Mouse (Mus musculus) heart, adult 18-20 months (tissue): ENCODE measurements around the gene Ccdc61. TPM values are rescaled to one million over a fixed set of nuclear protein-coding genes. Genes with fewer than 3 reads are reported as not detected.
A peak's percentile ranks its signal among the peaks of the same experiment; 100 is the strongest.

Experiments used
- DNase-seq, 2 experiments: peaks; one replicate each; pipeline ENCODE4 v3.0.0; 2021 to 2022; ENCODE audit warnings: mixed read lengths in 1 of 2
- long read RNA-seq, 2 experiments: library from polyadenylated mRNA; stranded (forward); transcript quantifications; one replicate each; pipeline ENCODE4 v2.0.0; 2021
- total RNA-seq, 2 experiments: library from RNA; stranded (reverse); gene quantifications; 2 replicates each; pipeline ENCODE4 v1.2.3; 2021

Ccdc61 gene
- total RNA-seq: 10 to 100 TPM in 1 of 2 experiments, 1 to 10 TPM in 1; 8.8 to 10.2 TPM
- long read RNA-seq, experiment 1, transcript Ccdc61-201 (14 exons, 2,022 nt): major isoform, 6 of 17 reads
- long read RNA-seq, experiment 1, partial matches to known transcripts: 1 of 17 reads
- long read RNA-seq, experiment 1, other reads (novel, unspliced or antisense): 10 of 17 reads
- long read RNA-seq, experiment 2, partial matches to known transcripts: 3 of 8 reads
- long read RNA-seq, experiment 2, other reads (novel, unspliced or antisense): 4 of 8 reads

DNA sequence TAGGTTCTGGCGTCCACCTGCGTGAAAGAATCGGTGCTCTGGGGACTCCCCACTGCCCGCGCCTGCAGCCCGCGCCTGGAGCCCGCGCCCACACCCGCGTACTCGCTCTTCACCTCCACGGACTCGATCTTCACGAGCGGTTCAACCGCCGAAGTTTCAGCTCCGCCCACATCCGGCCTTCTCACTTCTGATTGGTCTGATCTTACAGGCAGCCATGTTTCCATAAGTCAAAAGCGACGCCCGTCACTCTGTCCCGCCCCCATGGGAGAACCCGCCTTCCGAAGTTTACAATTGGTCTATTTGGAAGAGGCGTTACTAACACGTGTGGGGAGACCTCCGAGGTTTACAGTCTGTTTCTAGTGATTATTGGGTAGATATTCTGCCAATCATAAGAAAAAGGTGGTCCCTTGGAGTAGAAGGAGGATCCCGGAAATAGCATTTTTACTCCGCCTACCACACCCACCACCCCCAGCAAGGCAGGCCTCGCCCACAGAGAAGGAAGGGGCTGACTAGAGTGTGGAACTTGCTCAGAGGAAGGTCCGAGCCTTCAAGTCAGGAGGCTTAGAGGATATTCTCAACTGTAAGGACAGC is at the start of gene Ccdc61:
TSS of gene Ccdc61 (minus strand) at position 175 of the 591 bp plus-strand sequence.
- peak; percentile 99 to 100 for DNase-seq

DNA sequence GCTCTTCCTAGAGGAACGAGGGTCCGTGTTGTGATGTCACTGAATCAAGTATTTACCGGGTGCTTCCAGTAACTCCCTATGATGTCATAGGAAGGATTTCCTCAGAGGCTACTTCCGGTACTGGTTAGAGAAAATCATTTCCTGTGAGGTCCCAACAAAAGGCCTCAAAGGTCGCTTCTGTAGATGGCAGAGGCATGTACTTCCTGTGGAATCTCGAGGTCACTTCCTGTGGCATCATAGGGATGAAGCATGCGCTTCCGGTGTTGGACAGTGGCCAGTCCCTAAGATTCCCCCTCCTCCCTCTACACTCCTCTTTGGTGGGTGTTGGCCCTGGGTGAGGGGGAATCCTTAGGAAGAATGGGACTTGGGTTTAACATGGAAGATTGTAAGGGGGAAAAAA is 49.2 kb upstream of the Ccdc61 start:
- peak; percentile 47 to 74 for DNase-seq

GRCm38 (mm10) chr7:18958384-18958766 is 48.2 kb upstream of the Ccdc61 start:
- no peak for DNase-seq

DNA sequence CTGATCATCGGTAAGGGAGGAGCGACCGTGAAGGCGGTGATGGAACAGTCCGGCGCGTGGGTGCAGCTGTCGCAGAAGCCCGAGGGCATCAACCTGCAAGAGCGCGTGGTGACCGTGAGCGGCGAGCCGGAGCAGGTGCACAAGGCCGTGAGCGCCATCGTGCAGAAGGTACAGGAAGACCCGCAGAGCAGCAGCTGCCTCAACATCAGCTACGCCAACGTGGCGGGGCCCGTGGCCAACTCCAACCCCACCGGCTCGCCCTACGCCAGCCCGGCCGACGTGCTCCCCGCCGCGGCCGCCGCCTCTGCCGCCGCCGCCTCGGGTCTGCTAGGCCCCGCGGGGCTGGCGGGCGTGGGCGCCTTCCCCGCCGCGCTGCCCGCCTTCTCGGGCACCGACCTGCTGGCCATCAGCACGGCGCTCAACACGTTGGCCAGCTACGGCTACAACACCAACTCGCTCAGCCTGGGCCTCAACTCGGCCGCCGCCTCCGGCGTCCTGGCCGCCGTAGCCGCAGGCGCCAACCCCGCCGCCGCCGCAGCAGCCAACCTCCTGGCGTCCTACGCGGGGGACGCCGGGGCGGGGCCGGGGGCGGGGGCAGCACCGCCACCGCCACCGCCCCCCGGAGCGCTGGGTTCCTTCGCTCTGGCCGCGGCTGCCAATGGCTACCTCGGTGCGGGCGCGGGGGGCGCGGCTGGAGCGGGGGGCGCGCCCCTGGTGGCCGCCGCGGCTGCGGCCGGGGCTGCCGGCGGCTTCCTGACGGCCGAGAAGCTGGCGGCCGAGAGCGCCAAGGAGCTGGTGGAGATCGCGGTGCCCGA is 47.6 kb upstream of the Ccdc61 start:
- DNase-seq: peak; percentile 61 to 80

- DNase-seq: peak in 1 of 2 experiments; percentile 71
These were observed 41.2 kb upstream of the Ccdc61 start for GRCm38 (mm10) chr7:18951397-18951796.

DNA sequence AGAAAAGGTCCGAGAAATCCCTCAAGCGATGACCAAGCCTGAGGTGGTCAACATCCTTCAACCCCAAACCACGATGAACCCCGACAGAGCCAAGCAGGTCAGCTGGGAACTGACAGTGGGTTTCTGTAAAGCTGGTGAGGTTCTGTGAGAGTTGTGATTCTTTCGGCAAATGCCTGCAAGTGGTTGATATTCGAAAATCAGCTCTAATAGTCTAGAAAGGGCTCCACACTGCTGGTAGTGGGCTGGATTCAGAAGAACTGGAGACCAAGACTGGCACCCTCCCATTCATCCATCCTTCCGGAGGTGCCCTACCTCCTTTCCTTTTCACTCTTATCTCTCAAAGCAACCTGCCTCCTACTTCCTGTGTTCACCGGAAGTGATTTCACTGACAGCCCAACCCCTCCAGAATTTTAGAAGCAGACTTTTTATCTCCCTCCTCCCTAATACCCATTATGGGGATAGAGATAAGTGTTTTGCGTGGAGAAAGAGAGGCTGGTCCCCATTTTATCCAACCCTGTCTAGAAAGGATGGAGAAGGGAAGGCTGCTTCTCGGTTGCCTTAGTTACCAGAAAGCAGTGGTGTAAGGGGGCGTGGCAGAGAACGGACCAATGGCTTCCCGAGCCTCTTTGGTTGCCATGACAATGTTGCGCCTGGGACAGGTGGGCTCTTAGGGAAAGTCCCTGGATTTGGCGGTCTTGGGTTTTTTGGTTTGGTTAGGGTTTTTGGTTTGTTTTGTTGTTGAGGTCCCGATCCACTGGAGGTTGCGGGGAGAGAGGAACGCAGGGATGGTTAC is 40.5 kb upstream of the Ccdc61 start:
- DNase-seq: no peak

DNA sequence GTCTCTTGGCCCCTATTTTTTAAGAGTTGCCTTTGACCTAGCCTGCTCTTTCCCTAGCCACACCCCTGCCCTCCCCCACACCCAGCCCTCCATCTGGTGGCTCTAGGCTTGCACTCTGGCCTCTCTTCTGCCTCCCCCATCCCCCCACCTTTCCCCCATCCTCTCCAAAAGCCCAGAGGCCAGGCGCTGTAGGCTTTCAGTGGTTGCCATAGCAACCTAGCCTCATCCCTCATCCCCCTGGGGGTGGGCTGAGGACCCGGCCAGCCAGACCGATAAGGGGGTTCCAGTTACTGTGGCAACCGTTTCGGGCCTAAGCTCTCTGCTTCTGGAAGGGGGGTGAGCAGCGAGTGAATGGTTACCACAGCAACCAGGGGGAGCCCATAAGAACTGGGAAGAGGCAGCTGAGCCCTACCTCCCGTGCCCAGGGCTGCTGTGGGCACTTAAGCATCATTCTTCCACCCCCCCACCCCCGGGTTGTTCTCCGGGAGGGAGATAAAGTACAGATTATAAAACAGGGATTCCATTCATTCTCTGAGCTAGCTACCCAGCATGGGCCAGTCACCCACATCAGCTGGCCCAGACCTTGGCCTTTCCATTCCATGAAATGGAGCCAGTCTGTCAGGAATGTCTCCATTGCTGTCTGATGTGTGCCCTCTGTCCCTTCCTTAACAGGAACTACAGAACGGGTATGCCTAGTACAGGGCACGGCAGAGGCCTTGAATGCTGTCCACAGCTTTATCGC is 39.7 kb upstream of the Ccdc61 start:
- DNase-seq: no peak

DNA sequence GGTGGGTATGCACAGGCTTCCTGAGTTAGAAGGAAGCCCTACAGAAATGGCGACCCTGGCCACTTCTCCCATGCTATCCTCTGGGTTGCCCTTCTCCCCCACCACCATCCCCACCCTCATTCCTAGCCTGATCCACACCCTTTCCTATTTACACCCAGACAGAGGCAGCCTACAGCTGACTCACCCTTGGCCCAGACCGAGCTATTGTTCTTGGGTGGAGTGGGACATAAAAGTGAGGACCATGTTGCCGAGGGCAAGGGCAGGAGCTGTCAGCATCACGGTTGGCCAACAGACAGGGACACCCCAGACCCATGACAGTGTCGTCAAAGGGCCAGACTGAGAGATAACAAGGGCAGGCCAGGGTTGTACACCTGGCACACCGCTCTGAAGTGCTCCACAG is 37.9 kb upstream of the Ccdc61 start:
- peak; percentile 64 to 90 for DNase-seq

- DNase-seq: no peak
These were observed 32.6 kb upstream of the Ccdc61 start for GRCm38 (mm10) chr7:18942815-18943214.

- no peak for DNase-seq
These were observed 32.2 kb upstream of the Ccdc61 start for GRCm38 (mm10) chr7:18942376-18942775.

GRCm38 (mm10) chr7:18927759-18928158 is 17.5 kb upstream of the Ccdc61 start:
- peak; percentile 52 to 82 for DNase-seq

GRCm38 (mm10) chr7:18926911-18927310 is 16.7 kb upstream of the Ccdc61 start:
- peak in 1 of 2 experiments; percentile 23 for DNase-seq

DNA sequence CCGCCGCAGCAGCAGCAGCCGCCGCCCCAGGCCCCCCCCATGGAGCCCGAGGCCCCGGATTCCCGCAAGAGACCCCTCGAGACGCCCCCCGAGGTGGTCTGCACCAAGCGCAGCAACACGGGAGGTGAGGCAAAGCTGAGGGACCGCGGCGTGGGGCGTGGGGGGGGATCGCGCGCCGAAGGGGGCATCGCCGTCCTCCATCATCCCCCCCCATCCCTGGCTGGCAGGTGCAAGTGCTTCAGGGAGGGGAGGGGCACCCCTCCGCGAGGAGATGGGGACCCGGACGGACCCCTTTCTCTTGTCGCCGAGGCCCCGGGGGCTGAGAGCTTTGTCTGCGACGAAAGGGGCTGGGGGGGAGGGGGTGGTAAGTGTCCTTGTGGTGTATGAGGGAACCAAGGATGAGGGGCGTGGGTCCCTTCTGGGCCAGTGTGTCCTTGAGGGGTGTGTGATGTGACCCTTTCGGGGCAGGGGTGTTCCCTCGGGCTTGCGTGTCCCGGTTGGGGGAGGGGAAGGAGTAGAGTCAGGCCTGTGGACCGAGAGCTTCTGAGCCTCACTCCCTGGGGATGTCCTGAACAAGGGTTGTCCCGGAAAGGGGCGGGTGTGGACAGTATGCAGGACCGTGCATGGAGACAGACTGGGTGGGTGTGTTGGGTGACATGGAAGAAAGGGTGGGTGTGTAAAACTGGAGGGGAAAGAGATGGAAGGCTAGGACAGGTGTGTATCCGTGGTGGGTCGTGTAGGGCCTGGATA is 16.0 kb upstream of the Ccdc61 start:
- DNase-seq: peak; percentile 74 to 86

DNA sequence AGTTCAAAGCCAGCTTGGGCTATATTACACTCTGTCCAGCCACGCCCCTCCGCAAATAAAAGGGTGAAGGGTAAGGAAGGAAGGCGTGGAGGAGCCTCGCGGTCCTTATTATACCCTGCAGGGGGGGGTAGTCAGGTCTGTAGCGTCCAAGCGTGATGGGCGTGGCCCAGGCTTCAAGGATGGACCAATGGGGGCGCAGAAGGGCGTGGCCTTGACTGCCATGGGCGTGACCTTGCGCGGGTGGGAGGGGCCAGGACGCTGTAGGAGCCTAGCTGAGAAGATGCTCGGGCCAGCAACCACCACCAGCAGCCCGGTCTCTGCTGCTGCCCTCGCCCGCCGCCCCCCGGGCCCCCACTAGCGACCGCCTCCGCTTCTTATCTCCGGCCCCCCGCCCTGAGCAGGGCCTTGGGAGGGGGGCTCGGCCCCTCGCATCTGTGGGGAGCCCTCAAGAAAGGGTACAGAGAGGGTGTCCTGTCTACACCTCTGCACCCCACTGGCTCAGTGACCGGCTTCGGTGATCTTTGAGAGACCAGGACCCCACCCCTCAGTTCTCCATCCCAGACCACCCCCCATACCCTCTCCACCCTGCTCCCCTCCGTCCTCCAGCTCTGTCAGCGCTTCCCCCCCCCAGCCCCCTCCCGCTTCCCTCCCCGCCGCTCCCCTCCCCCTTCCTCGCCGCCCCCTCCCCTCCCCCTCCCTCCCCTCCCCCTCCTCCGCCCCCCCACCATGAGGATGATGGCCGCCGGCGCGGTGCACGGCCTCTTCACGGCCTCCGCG is 15.1 kb upstream of the Ccdc61 start, which contains the start of gene Nova2:
TSS of gene Nova2 (plus strand) at position 727 of the 777 bp plus-strand sequence.
- peak; percentile 83 to 93 for DNase-seq

GRCm38 (mm10) chr7:18924321-18924720 is 14.1 kb upstream of the Ccdc61 start:
- no peak for DNase-seq

GRCm38 (mm10) chr7:18923711-18924191 is 13.5 kb upstream of the Ccdc61 start:
- DNase-seq: no peak

GRCm38 (mm10) chr7:18923267-18923666 is 13.1 kb upstream of the Ccdc61 start:
- DNase-seq: no peak

GRCm38 (mm10) chr7:18922807-18923206 is 12.6 kb upstream of the Ccdc61 start:
- DNase-seq: no peak

DNA sequence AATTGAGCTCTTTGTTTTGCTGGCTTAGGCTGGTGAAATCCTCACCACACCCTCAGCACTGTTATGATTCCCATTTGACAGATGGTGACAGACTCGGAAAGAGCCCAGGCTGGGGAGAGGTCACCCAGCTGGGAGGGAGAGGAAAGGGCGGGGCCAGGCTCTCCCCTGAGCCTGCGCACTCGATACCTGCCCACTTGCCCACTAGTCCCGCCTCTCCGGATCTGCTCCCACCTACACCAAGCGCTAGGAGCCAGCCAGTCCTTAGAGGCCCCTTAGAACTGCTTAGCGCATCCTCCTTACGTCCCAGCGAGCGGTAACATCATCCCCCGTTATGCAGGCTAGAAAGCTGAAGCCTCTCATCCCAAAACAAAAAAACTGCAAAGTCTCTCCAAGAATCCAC is 10.9 kb upstream of the Ccdc61 start:
- peak; percentile 61 to 89 for DNase-seq

DNA sequence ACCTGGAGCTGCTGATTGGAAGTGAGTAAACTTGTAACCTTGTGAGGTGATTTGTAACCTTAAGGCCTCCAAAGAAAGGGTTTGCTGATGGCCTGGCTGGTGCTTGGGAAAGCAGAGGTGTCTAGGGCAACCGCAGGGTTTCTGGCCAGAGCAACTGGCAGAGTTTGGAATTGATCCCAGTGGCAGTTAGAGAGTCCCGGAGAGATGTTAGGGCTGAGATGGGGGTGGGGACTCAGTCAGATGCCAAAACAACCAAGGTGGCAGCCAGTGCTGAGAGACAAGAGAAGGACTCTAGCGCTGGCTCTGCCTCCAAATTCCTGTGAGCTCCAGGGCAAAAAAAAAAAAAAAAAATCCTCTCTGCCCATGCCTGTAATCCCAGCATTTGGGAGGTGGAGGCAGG is 7.7 kb upstream of the Ccdc61 start:
- DNase-seq: peak; percentile 57 to 69
